Mouse (Mus musculus) hindbrain, embryonic 15.5 days (tissue): ENCODE results near the gene Fryl. TPM values are rescaled to one million over a fixed set of nuclear protein-coding genes. Genes with fewer than 3 reads are reported as not detected.
A peak's percentile ranks its signal among the peaks of the same experiment; 100 is the strongest.

Experiments
- ATAC-seq: fragments of 200-750 bp; cut with Nextera tagmentation; 2 replicates; pipeline ENCODE4 v1.8.0; 2017; ENCODE audit warnings: low read depth, moderate number of reproducible peaks, moderate TSS enrichment; ENCODE audit not compliant: low FRiP score
- H3K27ac ChIP-seq: fragments of 300-500 bp; sonication (generic); replicated peaks from 2 replicates; pipeline ENCODE4 v1.5.1; 2015; ENCODE audit warnings: mild to moderate bottlenecking, inconsistent platforms
- H3K27me3 ChIP-seq: fragments of 300-500 bp; sonication (generic); 2 replicates; pipeline ENCODE4 v1.6.1; 2015; ENCODE audit warnings: control low read depth, inconsistent platforms
- H3K36me3 ChIP-seq: fragments of 300-500 bp; sonication (generic); 2 replicates; pipeline ENCODE4 v1.6.1; 2015; ENCODE audit warnings: control low read depth, inconsistent platforms
- H3K4me1 ChIP-seq: fragments of 300-500 bp; sonication (generic); replicated peaks from 2 replicates; pipeline ENCODE4 v1.6.1; 2015; ENCODE audit warnings: control low read depth, inconsistent platforms
- H3K4me2 ChIP-seq: fragments of 300-500 bp; sonication (generic); 2 replicates; pipeline ENCODE4 v1.6.1; 2015; ENCODE audit warnings: moderate library complexity, mild to moderate bottlenecking, inconsistent platforms
- H3K4me3 ChIP-seq: fragments of 300-500 bp; sonication (generic); 2 replicates; pipeline ENCODE4 v1.5.1; 2015; ENCODE audit warnings: mild to moderate bottlenecking, inconsistent platforms
- H3K9ac ChIP-seq: fragments of 300-500 bp; sonication (generic); 2 replicates; pipeline ENCODE4 v1.6.1; 2015; ENCODE audit warnings: inconsistent platforms
- H3K9me3 ChIP-seq: fragments of 300-500 bp; sonication (generic); 2 replicates; pipeline ENCODE4 v1.6.1; 2016; ENCODE audit warnings: control low read depth, inconsistent platforms
- WGBS: fragments of 180-500 bp; shearing (Covaris S2); methylation state at CpG from one replicate; pipeline ENCODE4 v1.1.7; 2015; 5-methylcytosine and 5-hydroxymethylcytosine counted together
- polyA plus RNA-seq: library from polyadenylated mRNA; unstranded; fragments of >200 nt; fragmentation: Nextera tagmentation; extraction: Ambion mirVana; gene quantifications from 2 replicates; pipeline ENCODE4 v1.2.1, GENCODE M21; 2015

Gene Fryl
- polyA plus RNA-seq, 1 experiment from 2014 or later, result 40.1 TPM

DNA sequence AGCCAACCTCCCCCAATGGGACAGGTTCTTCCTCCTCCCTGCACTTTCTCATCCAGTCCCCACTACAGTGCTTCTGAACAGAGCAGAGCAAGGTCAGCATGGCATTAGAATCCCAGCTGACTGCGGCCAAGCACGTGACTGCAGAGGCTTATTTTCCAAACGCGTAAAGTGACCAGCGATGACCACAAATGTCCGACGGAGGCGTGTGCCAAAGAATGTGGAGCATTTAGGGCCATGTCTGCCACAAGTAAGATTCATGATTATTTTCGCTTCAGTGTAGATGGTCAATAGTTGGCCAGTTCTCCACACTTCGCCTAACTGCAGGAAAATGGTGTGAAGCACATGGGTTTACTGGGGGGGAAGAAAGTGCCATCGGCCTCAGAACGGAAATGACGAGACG is 137.6 kb downstream of the Fryl start:
- no peaks in the 10 kb centered on the region for H3K4me1 ChIP-seq
- no peak overlapping the region for H3K4me3 ChIP-seq
- 92% methylated on average over 14 of the region's 14 CpGs for WGBS
- H3K9ac ChIP-seq, result no peak overlapping the region
- no peak overlapping the region for H3K4me2 ChIP-seq
- H3K27me3 ChIP-seq, result no peaks in the 10 kb centered on the region
- H3K36me3 ChIP-seq, result peaks cover 19% of the 10 kb centered on the region; the same call in 1 of the 2 replicates
- no peak for ATAC-seq
- H3K27ac ChIP-seq, result no peak overlapping the region
- no peaks in the 10 kb centered on the region for H3K9me3 ChIP-seq

DNA sequence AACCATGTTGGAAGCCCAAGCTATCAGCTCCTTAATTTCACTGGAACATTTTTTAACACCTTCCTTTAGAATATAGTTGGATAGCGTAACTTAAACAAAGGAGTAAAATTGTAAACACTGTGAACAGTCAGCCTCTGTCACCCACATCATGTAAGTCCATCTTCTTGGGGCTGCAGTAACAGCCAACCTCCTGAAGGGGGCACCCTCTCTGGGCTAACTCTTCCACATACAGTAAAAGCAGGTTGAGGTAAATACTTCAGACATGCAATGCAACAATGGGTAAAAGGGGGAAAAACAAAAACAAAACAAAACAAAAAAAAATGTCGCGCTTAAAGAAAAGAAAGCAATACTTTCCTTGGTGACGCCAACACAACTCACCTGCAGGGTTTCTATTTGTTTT is 141.5 kb downstream of the Fryl start:
- Histone ChIP-seq H3K27me3 (no peaks in the 10 kb centered on the region), H3K4me1 (no peaks in the 10 kb centered on the region), H3K9ac (no peak overlapping the region), H3K4me2 (no peak overlapping the region), H3K36me3 (peaks cover 20% of the 10 kb centered on the region; the same call in 1 of the 2 replicates), H3K9me3 (no peaks in the 10 kb centered on the region), H3K4me3 (no peak overlapping the region), H3K27ac (no peak overlapping the region)
- WGBS, result 95% methylated on average over 4 of the region's 4 CpGs
- ATAC-seq, result no peak

DNA sequence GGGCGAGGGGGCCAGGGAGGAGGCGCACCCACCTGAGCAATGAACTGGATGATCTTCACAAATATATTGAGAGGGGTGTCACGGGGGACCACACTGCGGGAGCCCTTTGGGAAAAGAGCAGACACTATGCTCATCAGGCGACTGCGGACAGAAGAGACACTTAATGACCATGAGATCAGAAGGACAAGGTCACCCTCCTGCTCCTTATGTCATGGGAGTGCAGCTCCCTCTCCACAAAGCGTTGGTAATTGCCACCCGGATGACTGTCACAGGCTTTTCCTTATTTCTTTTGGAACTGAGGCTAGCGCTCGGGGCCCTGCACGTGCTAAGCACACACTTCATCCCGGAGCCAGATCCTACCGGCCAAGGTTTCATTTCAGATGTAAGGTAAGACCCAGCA is 144.1 kb downstream of the Fryl start:
- Histone ChIP-seq H3K9me3 (no peaks in the 10 kb centered on the region), H3K36me3 (peaks cover 35% of the 10 kb centered on the region), H3K4me3 (no peak overlapping the region), H3K4me1 (no peaks in the 10 kb centered on the region), H3K4me2 (no peak overlapping the region), H3K27me3 (no peaks in the 10 kb centered on the region), H3K27ac (no peak overlapping the region), H3K9ac (no peak overlapping the region)
- 83% methylated on average over 13 of the region's 13 CpGs for WGBS
- ATAC-seq, result no peak

DNA sequence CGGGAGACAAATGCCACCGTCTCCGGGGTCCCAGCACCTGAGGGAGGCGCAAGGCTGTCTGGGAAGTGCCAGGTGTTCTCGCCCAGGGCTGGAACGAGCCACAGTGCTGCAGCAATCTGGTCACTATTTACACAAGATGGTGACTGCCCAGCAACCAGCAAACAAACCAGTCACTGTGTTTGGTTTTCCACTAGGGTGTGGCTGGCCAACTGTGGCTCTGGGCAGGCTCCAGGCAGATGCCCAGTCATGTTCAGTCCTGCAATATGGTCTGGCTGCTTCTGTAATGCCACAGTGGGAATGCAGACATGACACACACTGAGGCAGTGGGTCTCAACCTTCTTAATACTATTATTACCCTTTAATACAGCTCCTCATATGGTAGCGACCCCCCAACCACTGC is 152.8 kb downstream of the Fryl start:
- H3K36me3 ChIP-seq, result peaks cover 48% of the 10 kb centered on the region
- no peak overlapping the region for H3K4me3 ChIP-seq
- H3K4me2 ChIP-seq, result no peak overlapping the region
- no peak overlapping the region for H3K9ac ChIP-seq
- no peaks in the 10 kb centered on the region for H3K9me3 ChIP-seq
- no peak for ATAC-seq
- no peak overlapping the region for H3K27ac ChIP-seq
- no peaks in the 10 kb centered on the region for H3K27me3 ChIP-seq
- whole genome bisulfite sequencing, result 93% methylated on average over 7 of the region's 7 CpGs
- H3K4me1 ChIP-seq, result no peaks in the 10 kb centered on the region

DNA sequence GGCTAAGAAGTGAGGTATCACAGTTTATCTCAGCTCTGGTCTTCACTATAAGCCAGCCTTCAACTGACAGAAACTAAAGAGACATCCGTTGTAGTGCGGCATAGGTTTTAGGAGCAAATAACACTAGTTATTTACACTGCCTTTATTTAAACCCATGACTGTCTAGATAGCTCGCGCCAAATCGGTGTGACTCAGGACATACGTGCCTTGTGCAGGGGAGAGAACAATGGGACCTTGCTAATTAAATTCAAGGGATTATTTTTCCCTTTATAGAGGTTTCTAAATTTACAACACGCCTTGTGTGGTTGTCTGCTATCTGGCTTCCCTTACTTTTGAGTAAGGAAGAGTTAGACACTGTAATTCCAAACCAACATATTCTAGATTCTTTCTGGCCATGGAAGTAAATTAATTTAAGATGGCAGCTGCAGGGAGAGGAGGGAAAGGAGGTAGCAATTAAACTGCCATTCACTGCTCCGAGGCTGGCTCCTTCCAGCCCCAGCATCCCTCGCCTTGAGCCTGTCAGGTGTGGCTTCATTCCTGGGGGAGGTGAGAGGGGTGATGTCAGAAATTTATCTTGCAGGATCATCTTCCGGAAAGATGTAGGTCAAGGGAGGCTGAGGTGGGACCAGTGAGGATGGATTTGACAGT is 154.0 kb downstream of the Fryl start:
- H3K4me2 ChIP-seq, result no peak overlapping the region
- no peak overlapping the region for H3K9ac ChIP-seq
- H3K9me3 ChIP-seq, result no peaks in the 10 kb centered on the region
- WGBS, result 71% methylated on average over 10 of the region's 10 CpGs
- no peaks in the 10 kb centered on the region for H3K4me1 ChIP-seq
- no peak overlapping the region for H3K4me3 ChIP-seq
- H3K27ac ChIP-seq, result no peak overlapping the region
- H3K36me3 ChIP-seq, result peaks cover 51% of the 10 kb centered on the region
- no peaks in the 10 kb centered on the region for H3K27me3 ChIP-seq
- no peak for ATAC-seq

DNA sequence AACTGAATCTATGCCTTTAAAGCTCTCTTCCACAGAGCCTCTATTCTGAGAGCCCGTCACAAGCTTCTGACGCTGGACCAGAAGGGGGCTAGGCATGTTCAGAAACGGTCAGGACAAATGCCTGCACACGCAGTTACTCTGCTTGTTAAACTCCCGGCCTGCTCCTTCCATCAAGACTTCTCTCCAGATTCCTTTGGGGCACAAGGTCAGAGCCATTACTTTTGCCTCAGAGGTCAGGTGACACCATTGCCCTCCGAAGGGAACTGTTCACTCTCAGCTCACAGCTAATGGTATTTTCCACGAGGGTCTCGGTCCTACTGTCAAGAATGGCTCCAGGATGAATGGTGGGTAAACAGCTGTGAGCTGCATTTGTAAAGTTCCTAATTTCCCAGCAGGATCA is 164.2 kb downstream of the Fryl start:
- H3K4me3 ChIP-seq, result no peak overlapping the region
- H3K4me1 ChIP-seq, result no peaks in the 10 kb centered on the region
- no peak for ATAC-seq
- H3K27ac ChIP-seq, result no peak overlapping the region
- no peak overlapping the region for H3K4me2 ChIP-seq
- H3K36me3 ChIP-seq, result peaks cover 63% of the 10 kb centered on the region
- H3K9ac ChIP-seq, result no peak overlapping the region
- WGBS, result 74% methylated on average over 8 of the region's 8 CpGs
- no peaks in the 10 kb centered on the region for H3K9me3 ChIP-seq
- H3K27me3 ChIP-seq, result no peaks in the 10 kb centered on the region

DNA sequence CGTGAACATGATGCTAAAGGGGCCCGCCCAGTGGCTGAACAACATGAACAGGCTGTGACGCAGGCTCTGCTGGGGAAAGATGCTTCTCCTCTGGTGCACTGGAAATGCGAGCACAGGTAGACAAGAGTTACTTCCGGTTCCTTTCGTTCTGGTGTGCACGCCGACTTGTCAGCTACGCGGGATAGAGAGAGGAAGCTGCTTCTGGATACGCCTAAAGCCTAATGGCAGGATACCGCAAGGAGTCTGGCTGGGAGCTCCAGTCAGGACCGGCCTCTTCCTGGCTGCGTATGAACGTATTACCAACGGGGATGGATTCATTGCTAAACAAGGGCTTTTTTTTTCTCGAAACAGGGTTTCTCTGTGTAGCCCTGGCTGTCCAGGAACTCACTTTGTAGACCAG is 167.3 kb downstream of the Fryl start:
- no peaks in the 10 kb centered on the region for H3K27me3 ChIP-seq
- WGBS, result 96% methylated on average over 17 of the region's 17 CpGs
- ATAC-seq, result no peak
- no peak overlapping the region for H3K27ac ChIP-seq
- H3K4me3 ChIP-seq, result no peak overlapping the region
- H3K36me3 ChIP-seq, result peaks cover 50% of the 10 kb centered on the region
- no peak overlapping the region for H3K4me2 ChIP-seq
- H3K4me1 ChIP-seq, result no peaks in the 10 kb centered on the region
- H3K9ac ChIP-seq, result no peak overlapping the region
- H3K9me3 ChIP-seq, result no peaks in the 10 kb centered on the region

DNA sequence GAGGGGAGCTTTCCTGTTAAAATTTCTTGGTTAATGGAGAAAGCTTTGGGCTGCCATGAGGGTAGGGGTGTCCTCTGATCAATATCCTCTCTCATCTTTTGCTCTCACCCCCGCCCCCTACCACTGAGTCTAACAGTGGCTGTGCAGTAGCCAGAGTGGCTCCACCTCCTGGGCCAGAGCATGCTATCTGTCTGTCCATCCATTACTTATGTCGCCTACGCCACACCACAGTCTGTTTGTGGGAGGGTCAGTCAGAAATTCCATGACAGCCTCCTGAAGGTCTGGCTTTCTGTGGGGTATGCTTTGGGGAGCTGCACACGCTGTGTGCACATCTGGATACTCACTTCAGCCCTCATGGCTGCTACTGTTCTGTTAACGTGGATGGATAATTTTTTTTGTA is 174.9 kb downstream of the Fryl start:
- Histone ChIP-seq H3K4me3 (no peak overlapping the region), H3K9ac (no peak overlapping the region), H3K4me1 (no peaks in the 10 kb centered on the region), H3K9me3 (no peaks in the 10 kb centered on the region), H3K27ac (no peak overlapping the region), H3K36me3 (peaks cover 53% of the 10 kb centered on the region), H3K4me2 (no peak overlapping the region), H3K27me3 (no peaks in the 10 kb centered on the region)
- ATAC-seq, result no peak
- 95% methylated on average over 5 of the region's 5 CpGs for WGBS

DNA sequence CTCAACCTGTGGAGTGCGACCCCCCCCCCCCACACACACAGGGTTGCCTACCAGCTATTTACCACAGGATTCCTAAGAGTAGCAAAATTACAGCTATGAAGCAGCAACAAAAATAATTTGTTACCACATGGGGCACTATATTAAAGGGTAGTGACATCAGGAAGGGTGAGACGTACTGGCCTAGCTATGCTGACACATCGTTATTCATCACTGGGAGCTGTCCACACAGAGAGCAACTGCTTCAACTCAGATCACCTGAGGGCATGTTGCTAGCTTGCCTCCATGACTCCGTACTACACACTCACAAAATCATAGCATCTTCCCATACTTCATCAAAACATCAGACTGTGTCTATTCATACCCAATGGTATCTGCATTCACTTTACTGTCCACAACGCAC is 176.6 kb downstream of the Fryl start:
- no peak overlapping the region for H3K27ac ChIP-seq
- H3K9ac ChIP-seq, result no peak overlapping the region
- 79% methylated on average over 5 of the region's 5 CpGs for WGBS
- no peak for ATAC-seq
- H3K27me3 ChIP-seq, result no peaks in the 10 kb centered on the region
- H3K9me3 ChIP-seq, result no peaks in the 10 kb centered on the region
- peaks cover 62% of the 10 kb centered on the region for H3K36me3 ChIP-seq
- no peak overlapping the region for H3K4me2 ChIP-seq
- H3K4me1 ChIP-seq, result no peaks in the 10 kb centered on the region
- H3K4me3 ChIP-seq, result no peak overlapping the region

DNA sequence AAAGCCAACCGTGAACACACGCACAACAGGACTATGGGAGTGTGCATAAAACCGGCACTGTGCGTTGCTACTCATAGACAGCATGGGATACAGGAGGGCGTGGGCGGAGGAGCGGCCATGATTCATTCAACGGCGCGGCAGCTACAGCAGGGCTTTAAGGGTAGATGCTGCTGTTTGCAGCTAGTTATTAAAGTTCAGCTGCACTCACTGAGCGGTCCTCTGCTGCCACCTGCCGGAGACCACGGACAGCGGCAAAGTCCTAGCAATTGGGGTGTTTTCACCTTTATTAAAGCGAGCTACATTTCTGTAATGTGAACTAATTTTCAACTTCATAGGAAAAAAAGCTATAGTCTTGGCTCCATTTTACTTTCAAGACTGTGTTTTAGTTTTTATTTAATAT is 185.1 kb downstream of the Fryl start:
- ATAC-seq, result peak; percentile 59; the same call in 1 of the 2 replicates
- H3K9me3 ChIP-seq, result no peaks in the 10 kb centered on the region
- H3K36me3 ChIP-seq, result peaks cover 64% of the 10 kb centered on the region
- WGBS, result 42% methylated on average over 15 of the region's 15 CpGs
- H3K27me3 ChIP-seq, result no peaks in the 10 kb centered on the region
- H3K4me3 ChIP-seq, result no peak overlapping the region
- no peak overlapping the region for H3K4me2 ChIP-seq
- no peak overlapping the region for H3K9ac ChIP-seq
- no peaks in the 10 kb centered on the region for H3K4me1 ChIP-seq
- H3K27ac ChIP-seq, result no peak overlapping the region

DNA sequence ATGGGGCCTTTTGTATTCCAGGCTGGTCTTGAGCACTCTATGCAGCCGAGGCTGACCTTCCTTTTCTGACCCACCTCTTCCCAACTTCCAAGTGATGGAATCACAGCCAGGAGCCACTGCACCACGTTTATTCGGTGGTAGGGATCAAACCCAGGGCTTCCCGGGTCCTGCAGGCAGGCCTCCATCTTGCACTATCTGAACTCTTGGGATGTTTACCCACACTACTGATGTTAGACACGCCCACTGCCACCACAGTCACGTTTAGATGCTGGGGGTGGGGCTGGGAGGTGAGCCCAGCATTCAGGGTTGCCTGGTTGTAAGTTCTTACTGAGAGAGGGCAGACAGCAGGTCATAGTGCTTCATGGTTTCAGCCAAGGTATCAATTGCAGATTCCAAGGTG is 189.5 kb downstream of the Fryl start:
- H3K36me3 ChIP-seq, result peaks cover 45% of the 10 kb centered on the region
- H3K9me3 ChIP-seq, result no peaks in the 10 kb centered on the region
- ATAC-seq, result no peak
- H3K27ac ChIP-seq, result no peak overlapping the region
- H3K4me2 ChIP-seq, result no peak overlapping the region
- WGBS, result 53% methylated on average over 6 of the region's 6 CpGs
- H3K9ac ChIP-seq, result no peak overlapping the region
- H3K4me3 ChIP-seq, result no peak overlapping the region
- H3K27me3 ChIP-seq, result no peaks in the 10 kb centered on the region
- peaks cover under 1% of the 10 kb centered on the region; the same call in 1 of the 2 replicates for H3K4me1 ChIP-seq

DNA sequence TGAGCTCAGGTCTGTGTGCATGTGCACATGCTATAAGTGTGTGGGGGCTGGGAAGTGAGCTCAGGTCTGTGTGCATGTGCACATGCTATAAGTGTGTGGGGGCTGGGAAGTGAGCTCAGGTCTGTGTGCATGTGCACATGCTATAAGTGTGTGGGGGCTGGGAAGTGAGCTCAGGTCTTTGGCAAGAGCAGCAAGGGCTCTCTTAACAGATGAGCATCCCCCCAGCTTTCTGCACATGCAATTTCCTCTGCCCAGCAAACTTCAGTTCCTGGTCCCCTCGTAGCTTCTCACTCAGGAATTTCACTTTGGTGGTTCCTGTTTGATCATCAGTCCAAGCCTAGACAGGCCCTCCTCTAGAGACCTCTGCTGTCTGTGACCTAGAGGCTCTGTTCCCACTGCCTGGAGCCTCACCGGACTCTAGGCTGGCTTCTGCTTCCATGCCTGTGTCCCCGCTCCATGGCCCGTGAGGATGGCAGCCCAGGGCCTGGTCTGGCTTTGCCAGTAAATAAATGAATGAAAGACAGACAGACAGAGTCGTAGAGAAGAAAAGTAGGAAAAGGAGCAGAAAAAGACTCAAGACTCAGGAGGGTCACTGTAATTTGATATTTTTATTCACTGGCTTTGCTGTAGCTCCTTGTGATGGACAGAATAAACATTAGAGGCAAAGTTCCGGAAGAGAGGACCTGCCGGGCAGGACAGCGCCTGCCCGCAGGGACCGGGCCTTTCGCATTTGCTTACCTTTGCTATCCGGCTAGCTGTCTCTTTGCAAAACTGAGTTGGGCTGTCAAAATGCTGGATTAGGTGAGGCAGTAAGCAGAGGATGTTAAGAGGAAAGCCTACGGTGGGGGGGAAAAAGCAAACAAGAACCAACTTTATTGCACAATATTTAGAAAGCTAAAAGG is 192.4 kb downstream of the Fryl start:
- Histone ChIP-seq H3K4me1 (peaks cover 7% of the 10 kb centered on the region), H3K9me3 (no peaks in the 10 kb centered on the region), H3K27ac (no peak overlapping the region), H3K27me3 (no peaks in the 10 kb centered on the region), H3K9ac (no peak overlapping the region), H3K36me3 (peaks cover 30% of the 10 kb centered on the region), H3K4me3 (no peak overlapping the region), H3K4me2 (no peak overlapping the region)
- ATAC-seq, result no peak
- WGBS, result 75% methylated on average over 13 of the region's 13 CpGs
